Mouse (Mus musculus) small intestine, adult 2 months (tissue): ENCODE measurements around the gene Prune2. TPM values are rescaled to one million over a fixed set of nuclear protein-coding genes. Genes with fewer than 3 reads are reported as not detected.

ENCODE experiments used
- H3K27ac ChIP-seq: fragments of 200-500 bp; 2 replicates; pipeline ENCODE4 v1.5.1; 2012; ENCODE audit warnings: low read depth, low read length, control low read depth, inconsistent platforms; ENCODE audit not compliant: insufficient read depth
- H3K27me3 ChIP-seq: fragments of 200-500 bp; 2 replicates; pipeline ENCODE4 v1.6.1; 2012; ENCODE audit warnings: mild to moderate bottlenecking, moderate library complexity, low read length, inconsistent platforms; ENCODE audit not compliant: control insufficient read depth, insufficient read depth
- H3K36me3 ChIP-seq: fragments of 200-500 bp; 2 replicates; pipeline ENCODE4 v1.6.1; 2012; ENCODE audit warnings: mild to moderate bottlenecking, low read length, control low read depth, inconsistent platforms; ENCODE audit not compliant: control insufficient read depth, insufficient read depth
- H3K4me1 ChIP-seq: fragments of 200-500 bp; 2 replicates; pipeline ENCODE4 v1.6.1; 2012; ENCODE audit warnings: low read length, inconsistent platforms, mixed read lengths; ENCODE audit not compliant: control insufficient read depth, insufficient read depth, insufficient read length
- H3K4me3 ChIP-seq: fragments of 200-500 bp; 2 replicates; pipeline ENCODE4 v1.5.1; 2012; ENCODE audit warnings: low read depth, mild to moderate bottlenecking, control low read depth, inconsistent platforms, low read length, moderate library complexity
- CTCF ChIP-seq: fragments of 200-500 bp; IDR thresholded peaks from 2 replicates; pipeline ENCODE4 v1.5.1; 2012; ENCODE audit warnings: low read depth, mild to moderate bottlenecking, control low read depth, inconsistent platforms, low read length, moderate library complexity, mixed read lengths; ENCODE audit not compliant: insufficient replicate concordance, insufficient read length; ENCODE audit errors: extremely low read depth
- POLR2A ChIP-seq: fragments of 200-500 bp; IDR thresholded peaks from 2 replicates; pipeline ENCODE4 v1.6.1; 2012; ENCODE audit warnings: low read depth, mild to moderate bottlenecking, control low read depth, inconsistent platforms, low read length, moderate library complexity
- WGBS: fragments of 180-500 bp; shearing (Covaris S2); methylation state at CpG from one replicate; pipeline ENCODE4 v1.1.7; 2018; 5-methylcytosine and 5-hydroxymethylcytosine counted together
- polyA plus RNA-seq: library from polyadenylated mRNA; depleted of rRNA; stranded (reverse); fragments of >200 nt; gene quantifications from 2 replicates; pipeline ENCODE4 v1.2.3, GENCODE M21; 2012

Gene Prune2
- polyA plus RNA-seq, 1 experiment: 0.65 TPM

- no peak for TF ChIP-seq POLR2A
- TF ChIP-seq CTCF: no peak
- Histone ChIP-seq H3K4me1 (no peaks in the 10 kb centered on the region), H3K27ac (no peak overlapping the region), H3K27me3 (no peaks in the 10 kb centered on the region), H3K4me3 (no peak overlapping the region), H3K36me3 (no peaks in the 10 kb centered on the region)
- WGBS: 47% methylated on average over 8 of the region's 8 CpGs
Measured at GRCm38 (mm10) chr19:17078643-17079316, 122.9 kb downstream of the Prune2 start.

- Histone ChIP-seq H3K4me1 (no peaks in the 10 kb centered on the region), H3K36me3 (no peaks in the 10 kb centered on the region), H3K27ac (no peak overlapping the region), H3K4me3 (no peak overlapping the region), H3K27me3 (no peaks in the 10 kb centered on the region)
- WGBS: 71% methylated on average over 10 of the region's 10 CpGs
- TF ChIP-seq CTCF: no peak
- TF ChIP-seq POLR2A: no peak
Measured at GRCm38 (mm10) chr19:17081382-17081781, 125.5 kb downstream of the Prune2 start.

- no peak overlapping the region for H3K4me3 ChIP-seq
- H3K27me3 ChIP-seq: no peaks in the 10 kb centered on the region; the same call in 1 of the 2 replicates
- H3K27ac ChIP-seq: no peak overlapping the region
- 50% methylated on average over 8 of the region's 8 CpGs for WGBS
- TF ChIP-seq CTCF: no peak
- TF ChIP-seq POLR2A: no peak
- H3K4me1 ChIP-seq: no peaks in the 10 kb centered on the region
- no peaks in the 10 kb centered on the region for H3K36me3 ChIP-seq
Measured at GRCm38 (mm10) chr19:17094067-17094466, 138.1 kb downstream of the Prune2 start.

- TF ChIP-seq CTCF (no peak), POLR2A (no peak)
- no peak overlapping the region for H3K27ac ChIP-seq
- no peak overlapping the region for H3K4me3 ChIP-seq
- no peaks in the 10 kb centered on the region; the same call in 1 of the 2 replicates for H3K27me3 ChIP-seq
- no peaks in the 10 kb centered on the region for H3K4me1 ChIP-seq
- no peaks in the 10 kb centered on the region for H3K36me3 ChIP-seq
- WGBS: 79% methylated on average over 2 of the region's 2 CpGs
Measured at GRCm38 (mm10) chr19:17096338-17096737, 140.4 kb downstream of the Prune2 start.

- H3K27ac ChIP-seq: no peak overlapping the region
- no peak overlapping the region for H3K4me3 ChIP-seq
- no peaks in the 10 kb centered on the region for H3K4me1 ChIP-seq
- no peaks in the 10 kb centered on the region; the same call in 1 of the 2 replicates for H3K27me3 ChIP-seq
- TF ChIP-seq POLR2A (no peak), CTCF (no peak)
- H3K36me3 ChIP-seq: no peaks in the 10 kb centered on the region
- WGBS: 35% methylated on average over 6 of the region's 6 CpGs
Measured at GRCm38 (mm10) chr19:17097210-17097609, 141.3 kb downstream of the Prune2 start.

GRCm38 (mm10) chr19:17108782-17109181 lies 152.9 kb downstream of the Prune2 start:
- no peaks in the 10 kb centered on the region for H3K36me3 ChIP-seq
- H3K4me3 ChIP-seq: no peak overlapping the region
- TF ChIP-seq CTCF (no peak), POLR2A (no peak)
- peaks cover 3% of the 10 kb centered on the region; the same call in 1 of the 2 replicates for H3K27me3 ChIP-seq
- H3K27ac ChIP-seq: no peak overlapping the region
- no peaks in the 10 kb centered on the region for H3K4me1 ChIP-seq
- WGBS: 49% methylated on average over 8 of the region's 8 CpGs

- 66% methylated on average over 12 of the region's 12 CpGs for WGBS
- TF ChIP-seq POLR2A (no peak), CTCF (no peak)
- Histone ChIP-seq H3K27me3 (no peaks in the 10 kb centered on the region), H3K36me3 (no peaks in the 10 kb centered on the region), H3K4me1 (no peaks in the 10 kb centered on the region), H3K27ac (no peak overlapping the region), H3K4me3 (no peak overlapping the region)
Measured at GRCm38 (mm10) chr19:17124034-17124735, 168.3 kb downstream of the Prune2 start.
